Mouse (Mus musculus) cerebellum, adult 2 months (tissue): ENCODE results near the gene Cd164.

ENCODE experiments used
- CTCF ChIP-seq: fragments of 200-500 bp; IDR thresholded peaks from 2 replicates; pipeline ENCODE4 v1.5.1; 2011; ENCODE audit warnings: low read depth, mild to moderate bottlenecking, control low read depth, low read length, moderate library complexity, borderline replicate concordance; ENCODE audit not compliant: insufficient read depth
- POLR2A ChIP-seq: fragments of 200-500 bp; IDR thresholded peaks from 2 replicates; pipeline ENCODE4 v1.6.1; 2011; ENCODE audit warnings: low read length, control low read depth, borderline replicate concordance; ENCODE audit not compliant: insufficient read depth

GRCm38 (mm10) chr10:41535991-41536390 lies 16.8 kb downstream of the Cd164 start:
- no peak for TF ChIP-seq CTCF
- TF ChIP-seq POLR2A = no peak
